Mouse (Mus musculus): Measurements from ENCODE around the gene Dsp.

The Dsp gene

DNA sequence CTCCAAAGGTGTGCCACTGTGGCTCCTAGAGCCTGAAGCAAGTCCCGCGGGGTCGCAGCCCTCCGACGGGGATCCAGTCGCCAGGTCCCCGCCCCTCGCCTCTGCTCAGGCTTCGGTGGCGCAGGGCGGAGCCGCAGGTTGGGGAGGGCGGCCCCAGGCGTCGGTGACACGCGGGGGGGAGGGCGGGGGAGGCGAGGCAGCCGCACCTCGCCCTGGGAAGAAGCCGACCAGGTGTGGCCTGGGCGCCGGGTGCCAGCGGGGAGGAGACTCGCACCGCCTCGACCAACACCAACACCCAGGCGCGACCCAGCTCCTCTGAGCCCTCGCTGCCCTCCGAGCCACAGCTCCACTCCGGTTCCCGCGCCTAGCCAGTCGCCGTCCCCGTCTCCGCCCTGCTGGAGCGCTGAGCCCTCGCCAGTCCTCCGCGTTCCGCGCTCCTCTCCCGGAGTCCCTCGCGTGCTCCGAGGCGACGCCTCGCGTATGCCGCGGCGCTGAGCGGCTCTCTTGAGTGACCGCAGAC, at the start of gene Dsp:
TSS of gene Dsp (plus strand) at position 226 of the 520 bp plus-strand sequence.
- DNase-seq: peak in 1 of 2 experiments; percentile 6

DNA sequence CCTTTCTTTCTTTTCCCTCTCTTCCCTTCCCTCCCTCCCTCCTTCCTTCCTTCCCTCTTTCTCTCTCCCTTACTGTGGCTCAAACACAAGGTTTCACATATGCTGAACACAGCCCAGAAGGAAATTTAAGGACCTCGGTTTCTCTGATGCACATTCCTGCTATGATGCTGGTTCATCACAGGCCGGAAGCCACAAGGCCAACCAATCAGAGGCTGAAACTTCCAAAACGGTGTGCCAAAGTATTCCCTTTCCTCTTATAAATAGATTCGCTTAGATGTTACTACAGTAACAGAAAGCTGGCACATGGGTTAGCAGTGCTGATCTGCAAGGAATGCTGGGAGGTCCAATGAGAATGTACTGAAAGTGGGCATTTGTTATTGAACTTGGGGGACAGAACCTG, 47.7 kb upstream of the Dsp start:
- no peak for DNase-seq

GRCm38 (mm10) chr13:38104501-38104900, 46.6 kb upstream of the Dsp start:
- no peak for DNase-seq

DNA sequence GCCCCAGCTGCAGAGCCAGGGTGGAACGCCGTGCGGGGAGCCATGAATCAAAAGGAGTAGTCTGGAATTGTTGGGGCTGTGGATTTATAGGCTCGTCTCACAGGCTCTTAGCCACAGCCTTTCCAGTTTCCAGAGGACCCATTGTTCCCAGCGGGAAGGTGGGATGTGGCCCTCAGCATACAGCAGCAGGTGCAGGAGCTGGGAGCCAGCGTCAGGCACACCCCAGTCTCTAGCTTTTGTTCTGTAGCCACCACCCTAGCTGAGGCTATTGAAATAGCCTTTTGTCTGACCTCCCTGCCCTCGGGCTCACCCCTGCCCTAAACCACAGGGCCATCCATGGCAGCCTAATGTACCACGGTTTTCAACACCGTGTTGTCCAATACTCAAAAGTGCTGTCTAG, 42.0 kb upstream of the Dsp start:
- DNase-seq: no peak

GRCm38 (mm10) chr13:38122321-38122720, 28.8 kb upstream of the Dsp start:
- no peak for DNase-seq

DNA sequence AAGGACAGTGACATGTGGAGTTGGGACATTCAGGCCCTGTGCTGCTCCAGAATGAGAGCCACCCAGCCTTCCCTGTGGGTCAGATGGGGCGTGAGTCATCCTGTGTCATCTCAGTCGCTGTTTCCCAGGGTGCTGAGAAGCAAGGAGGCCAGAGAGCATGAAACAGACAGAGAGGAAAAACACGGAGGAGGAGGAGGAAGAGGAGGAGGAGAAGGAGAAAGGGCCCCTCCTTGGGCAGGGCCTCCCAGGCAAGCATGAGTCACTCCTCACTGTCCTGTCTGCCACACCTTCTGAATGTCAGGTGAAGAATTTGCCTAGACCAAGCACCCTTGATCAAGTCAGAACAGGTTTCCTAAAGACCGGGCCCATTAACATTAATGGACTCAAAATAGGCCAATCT, 27.4 kb upstream of the Dsp start:
- no peak for DNase-seq

DNA sequence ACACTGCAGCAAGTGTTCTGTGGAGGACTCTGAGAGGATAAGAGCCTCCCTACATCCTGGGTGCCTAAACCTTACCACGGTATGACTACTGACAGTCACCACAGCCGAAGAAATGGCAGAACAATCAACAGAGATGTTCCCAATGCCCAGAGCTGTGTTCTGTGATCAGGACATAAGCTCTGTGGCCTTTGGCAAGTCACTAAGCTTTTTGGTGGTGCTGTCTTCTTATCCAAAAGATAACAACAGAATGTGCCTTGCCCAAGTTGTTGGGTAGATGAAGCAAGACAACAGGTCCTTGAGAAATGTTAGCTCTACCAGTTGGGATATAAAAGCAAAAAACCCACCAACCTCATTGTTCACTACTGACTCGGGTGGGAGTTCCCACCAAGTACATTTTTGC, 23.4 kb upstream of the Dsp start:
- DNase-seq: no peak

DNA sequence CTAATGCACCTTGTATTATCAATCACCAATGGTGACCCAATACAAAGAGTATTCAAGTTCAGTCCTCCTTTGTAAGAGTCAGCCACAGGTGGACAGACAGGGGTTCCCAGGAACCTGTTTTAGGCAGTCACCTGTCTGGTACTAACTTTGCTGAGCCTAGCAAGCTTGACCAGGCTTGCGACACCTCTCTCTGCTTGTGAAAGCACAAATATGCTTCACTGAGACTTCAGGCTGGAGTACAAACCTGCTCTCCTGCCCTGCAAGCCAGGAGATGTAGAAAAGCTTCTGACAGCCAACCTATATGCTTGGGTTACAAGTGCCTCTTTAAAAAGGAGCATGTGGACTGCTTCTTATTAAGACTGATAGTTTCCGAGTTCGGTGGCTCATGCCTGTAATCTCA, 22.8 kb upstream of the Dsp start:
- DNase-seq: no peak

DNA sequence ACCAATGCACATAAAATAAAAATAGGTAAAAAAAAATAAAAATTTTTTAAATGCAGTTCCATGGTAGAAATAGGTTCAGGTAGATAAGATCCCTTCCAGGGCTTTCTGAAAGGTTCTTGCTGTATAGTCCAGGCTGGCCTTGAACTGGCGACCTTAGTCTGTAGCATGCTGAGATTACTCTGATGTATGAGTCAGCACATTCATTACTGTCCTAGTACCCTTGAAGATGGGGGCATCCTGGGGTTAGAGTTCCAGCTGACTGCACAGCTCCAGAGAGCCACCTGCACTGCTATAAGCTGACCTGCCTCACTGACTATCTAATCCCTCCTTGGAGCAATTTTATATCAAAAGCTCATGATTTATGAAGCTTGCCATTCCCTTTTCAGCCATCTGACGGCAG, 21.6 kb upstream of the Dsp start:
- no peak for DNase-seq

- no peak for DNase-seq
Measured at GRCm38 (mm10) chr13:38130116-38130515, 21.0 kb upstream of the Dsp start.

- no peak for DNase-seq
Measured at GRCm38 (mm10) chr13:38133016-38133528, 18.0 kb upstream of the Dsp start.

DNA sequence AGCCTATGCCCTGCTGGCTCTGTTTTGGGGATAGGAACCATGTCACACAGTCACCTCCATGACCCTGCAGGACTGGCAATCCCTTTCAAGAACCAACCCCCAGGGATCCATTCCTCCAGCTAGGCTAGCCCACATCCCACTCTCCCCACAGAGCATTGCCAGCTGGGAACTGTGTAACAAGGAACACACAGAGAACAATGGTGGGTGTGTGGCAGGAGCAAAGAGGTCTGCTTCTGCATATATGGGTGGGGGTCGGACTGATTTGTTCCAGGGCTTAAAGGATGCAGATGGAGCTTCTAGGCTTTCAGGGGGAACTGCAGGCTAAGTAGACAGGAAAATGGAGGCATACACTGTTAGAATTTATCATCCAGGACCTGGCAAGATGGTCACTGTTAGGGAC, 10.6 kb upstream of the Dsp start:
- no peak for DNase-seq

- no peak for DNase-seq
Measured at GRCm38 (mm10) chr13:38144962-38145713, 6.0 kb upstream of the Dsp start.

- DNase-seq: no peak
Measured at GRCm38 (mm10) chr13:38148348-38148747, 2.7 kb upstream of the Dsp start.

DNA sequence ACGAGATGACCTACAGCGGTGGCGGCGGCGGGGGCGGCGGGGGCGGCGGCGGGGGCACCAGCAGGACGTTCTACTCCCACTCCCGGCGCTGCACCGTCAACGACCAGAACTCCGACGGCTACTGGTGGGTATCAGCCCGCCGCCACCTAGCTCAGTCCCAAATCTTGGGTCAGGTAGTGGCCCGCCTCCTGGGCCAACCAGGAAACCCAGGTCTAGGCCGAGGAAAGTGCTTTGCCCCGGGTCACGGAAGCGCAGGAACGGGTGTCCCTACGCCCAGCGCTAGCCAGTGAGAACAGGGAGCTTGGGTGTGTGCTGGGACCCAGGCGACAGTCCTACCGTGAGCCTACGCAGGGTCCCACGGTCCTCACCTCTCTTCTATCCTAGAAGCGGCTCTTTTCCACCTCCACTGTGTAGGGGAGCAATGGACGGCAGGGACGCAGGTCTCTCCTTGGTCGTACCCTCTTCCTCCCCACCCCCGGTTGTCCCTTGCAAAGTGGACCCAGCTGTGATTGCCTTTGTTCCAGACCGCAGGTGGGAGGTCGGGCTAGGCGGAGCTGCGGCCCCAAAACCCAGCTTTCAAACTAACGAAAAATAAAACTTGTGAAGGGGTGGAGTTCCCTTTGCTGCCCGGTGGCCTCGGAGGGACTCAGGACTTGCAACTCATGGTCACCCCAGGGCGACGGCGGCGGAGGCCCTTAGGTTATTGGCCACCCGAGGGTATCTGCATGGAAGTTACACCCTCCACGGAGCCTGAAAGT, 756 bp downstream of the Dsp start:
- DNase-seq: peak in 1 of 2 experiments; percentile 3

- DNase-seq: peak in 1 of 2 experiments; percentile 1
Measured at GRCm38 (mm10) chr13:38152429-38153035, 1.4 kb downstream of the Dsp start.

DNA sequence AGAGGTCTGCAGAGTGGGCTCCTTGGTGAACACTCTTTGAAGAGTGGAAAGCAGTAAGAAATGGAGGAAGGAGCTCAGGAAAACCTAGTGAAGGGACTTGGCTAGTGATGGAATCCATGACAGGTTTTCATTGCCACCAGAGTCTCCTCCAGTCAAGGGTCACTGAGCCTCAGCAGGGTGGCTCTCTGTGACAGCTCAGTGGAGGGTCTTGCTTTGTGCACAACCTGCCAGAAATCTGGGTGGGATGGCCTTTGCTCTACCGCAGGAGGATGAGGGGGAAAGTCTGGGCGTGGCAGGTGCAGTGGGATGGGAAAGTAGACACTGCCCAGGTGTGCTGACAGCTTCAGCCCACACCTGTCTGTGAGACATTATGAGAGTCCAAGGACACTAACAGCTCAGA, 4.4 kb downstream of the Dsp start:
- no peak for DNase-seq

DNA sequence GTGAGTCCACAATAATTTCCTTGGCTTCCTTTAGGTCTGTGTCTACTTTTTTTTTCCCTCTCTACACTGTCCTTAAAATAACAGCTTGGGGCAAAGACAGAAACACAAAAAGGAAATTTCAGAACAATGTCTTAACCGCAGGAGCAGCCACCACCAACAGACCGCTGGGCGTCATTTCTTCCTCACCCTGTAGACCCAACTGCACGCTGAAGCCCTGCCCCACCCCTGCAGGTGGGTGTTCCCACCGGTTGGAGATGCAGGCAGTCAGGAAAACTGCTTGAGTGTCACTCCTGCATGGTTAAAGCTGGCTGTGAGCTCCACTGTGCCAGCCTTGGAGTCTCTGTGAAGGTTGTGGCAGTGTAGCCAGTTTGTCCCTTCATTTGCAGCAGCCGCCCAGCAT, 6.5 kb downstream of the Dsp start:
- no peak for DNase-seq

DNA sequence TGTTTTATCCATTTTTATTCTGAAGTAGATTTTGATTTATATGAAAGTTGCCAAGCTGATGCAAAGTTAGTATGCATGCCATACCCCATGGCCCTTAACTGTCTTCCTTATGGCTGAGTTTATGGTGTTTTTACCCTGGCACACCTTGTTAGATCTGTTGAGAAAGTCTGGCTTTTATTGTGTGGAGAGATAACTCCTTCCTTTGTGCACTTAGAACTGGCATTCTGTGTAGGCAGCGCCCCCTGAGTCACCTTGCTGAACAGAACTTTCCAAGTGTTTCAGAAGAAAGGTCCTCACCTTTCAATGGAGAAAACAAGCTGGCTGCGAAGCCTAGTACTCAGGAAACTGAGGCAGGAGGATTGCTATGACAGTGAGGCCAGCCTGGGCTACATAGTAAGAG, 10.9 kb downstream of the Dsp start:
- DNase-seq: no peak

- no peak for DNase-seq
Measured at GRCm38 (mm10) chr13:38162668-38163067, 11.6 kb downstream of the Dsp start.

GRCm38 (mm10) chr13:38164932-38165331, 13.8 kb downstream of the Dsp start:
- DNase-seq: no peak

- no peak for DNase-seq
Measured at GRCm38 (mm10) chr13:38167056-38167455, 16.0 kb downstream of the Dsp start.

DNA sequence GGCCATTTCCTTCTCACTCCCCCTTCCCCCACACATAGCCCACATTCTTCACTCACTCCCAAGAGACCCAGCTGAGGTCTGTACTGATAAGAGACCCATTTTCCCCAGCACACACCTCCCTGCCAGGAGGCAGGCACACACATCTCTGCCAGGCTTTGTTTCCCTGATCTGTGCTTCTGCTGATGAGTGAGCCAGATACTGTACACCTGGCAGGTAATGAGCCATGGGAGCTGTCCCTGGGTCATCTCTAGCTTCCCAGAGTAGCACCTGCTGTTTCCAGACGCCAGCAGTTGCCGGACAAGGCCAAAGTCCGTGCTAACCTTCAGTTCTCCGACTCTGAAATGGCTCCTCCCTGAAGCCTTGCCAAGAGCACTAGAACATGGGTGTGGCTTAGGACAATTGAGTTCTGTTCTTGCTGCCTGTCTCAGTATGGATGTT, 19.6 kb downstream of the Dsp start:
- no peak for DNase-seq
